Mouse (Mus musculus) CH12.LX (cell line): ENCODE measurements at regions not wholly inside any gene's neighbourhood (a gene's known extent, or its start where the extent isn't known, plus 50 kb on each side); places are given as distances from the start of the nearest gene placed in this dataset.

Source experiments
- NELFE ChIP-seq: IDR thresholded peaks from 2 replicates; pipeline ENCODE4 v1.6.1; 2011; ENCODE audit warnings: low read depth, low read length, improper control_type of control experiment
- POLR2A ChIP-seq: IDR thresholded peaks from 2 replicates; pipeline ENCODE4 v1.6.1; 2011; ENCODE audit warnings: low read depth, mild to moderate bottlenecking, improper control_type of control experiment, low read length

DNA sequence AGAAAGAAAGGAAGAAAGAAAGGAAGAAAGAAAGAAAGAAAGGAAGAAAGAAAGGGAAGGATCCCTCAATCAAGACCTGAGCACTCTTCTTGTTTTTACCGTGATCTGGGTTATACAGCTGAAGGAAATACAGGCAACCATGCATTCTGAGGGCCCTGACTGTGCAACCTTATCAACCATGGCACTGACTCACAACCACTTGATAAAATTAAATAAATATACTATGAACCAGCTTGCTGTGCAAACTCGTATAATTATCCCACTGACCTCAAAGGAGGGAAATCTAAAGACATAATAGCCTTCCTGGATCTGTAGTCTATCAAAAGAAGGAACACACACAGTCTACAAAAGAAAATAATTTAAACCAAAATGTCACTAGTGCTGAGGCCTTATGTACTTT lies 518.8 kb downstream of the Epha7 start:
- no peak for TF ChIP-seq POLR2A
- no peak for TF ChIP-seq NELFE
